Mouse (Mus musculus): ENCODE data around the gene Clcnka.

The Clcnka gene

GRCm38 (mm10) chr4:141398545-141398944 lies at the start of gene Clcnka:
Gene Clcnka, minus strand, starts transcription at chr4:141398724.
- no peak for DNase-seq (ENCODE audit: low spot score in 2 of 2)

GRCm38 (mm10) chr4:141446211-141446610 lies 47.7 kb upstream of the Clcnka start:
- DNase-seq (ENCODE audit: low spot score in 2 of 2): no peak

- no peak for DNase-seq (ENCODE audit: low spot score in 2 of 2)
Observed at GRCm38 (mm10) chr4:141445328-141445720, 46.8 kb upstream of the Clcnka start.

- DNase-seq (ENCODE audit: low spot score in 2 of 2): peak; percentile 85 to 90
Observed at GRCm38 (mm10) chr4:141444451-141445327, 46.2 kb upstream of the Clcnka start, which contains the start of gene Zbtb17. Gene Zbtb17, plus strand, starts transcription at chr4:141444654.

GRCm38 (mm10) chr4:141443641-141444429 lies 45.3 kb upstream of the Clcnka start:
- DNase-seq (ENCODE audit: low spot score in 2 of 2): no peak

GRCm38 (mm10) chr4:141440877-141441276 lies 42.4 kb upstream of the Clcnka start:
- no peak for DNase-seq (ENCODE audit: low spot score in 2 of 2)

- DNase-seq (ENCODE audit: low spot score in 2 of 2): no peak
Observed at GRCm38 (mm10) chr4:141439083-141439803, 40.7 kb upstream of the Clcnka start.

- DNase-seq (ENCODE audit: low spot score in 2 of 2): no peak
Observed at GRCm38 (mm10) chr4:141435974-141436373, 37.5 kb upstream of the Clcnka start, which contains the start of gene Srarp. Gene Srarp, minus strand, starts transcription at chr4:141436105.

- no peak for DNase-seq (ENCODE audit: low spot score in 2 of 2)
Observed at GRCm38 (mm10) chr4:141433191-141433590, 34.7 kb upstream of the Clcnka start.

- no peak for DNase-seq (ENCODE audit: low spot score in 2 of 2)
Observed at GRCm38 (mm10) chr4:141432666-141433065, 34.1 kb upstream of the Clcnka start.

GRCm38 (mm10) chr4:141430997-141431396 lies 32.5 kb upstream of the Clcnka start:
- DNase-seq (ENCODE audit: low spot score in 2 of 2): peak in 1 of 2 experiments; percentile 61

GRCm38 (mm10) chr4:141429847-141430246 lies 31.3 kb upstream of the Clcnka start:
- DNase-seq (ENCODE audit: low spot score in 2 of 2): peak in 1 of 2 experiments; percentile 71

GRCm38 (mm10) chr4:141429381-141429780 lies 30.9 kb upstream of the Clcnka start:
- DNase-seq (ENCODE audit: low spot score in 2 of 2): peak in 1 of 2 experiments; percentile 54

GRCm38 (mm10) chr4:141427921-141428320 lies 29.4 kb upstream of the Clcnka start:
- DNase-seq (ENCODE audit: low spot score in 2 of 2): no peak

- no peak for DNase-seq (ENCODE audit: low spot score in 2 of 2)
Observed at GRCm38 (mm10) chr4:141426796-141427745, 28.5 kb upstream of the Clcnka start.

GRCm38 (mm10) chr4:141425484-141426479 lies 27.3 kb upstream of the Clcnka start:
- DNase-seq (ENCODE audit: low spot score in 2 of 2): peak in 1 of 2 experiments; percentile 34

- no peak for DNase-seq (ENCODE audit: low spot score in 2 of 2)
Observed at GRCm38 (mm10) chr4:141423691-141424431, 25.3 kb upstream of the Clcnka start.

GRCm38 (mm10) chr4:141423288-141423687 lies 24.8 kb upstream of the Clcnka start:
- DNase-seq (ENCODE audit: low spot score in 2 of 2): no peak

GRCm38 (mm10) chr4:141422841-141423240 lies 24.3 kb upstream of the Clcnka start:
- DNase-seq (ENCODE audit: low spot score in 2 of 2): no peak
